Mouse (Mus musculus) stomach, embryonic 15.5 days (tissue): Measurements from ENCODE around the gene Icam2. TPM values are rescaled to one million over a fixed set of nuclear protein-coding genes. Genes with fewer than 3 reads are reported as not detected.

Experiments
- ATAC-seq: fragments of 200-750 bp; cut with Nextera tagmentation; 2 replicates; pipeline ENCODE4 v1.8.0; 2017; ENCODE audit warnings: low read depth, moderate number of reproducible peaks, moderate TSS enrichment; ENCODE audit not compliant: insufficient read depth, low FRiP score
- H3K27ac ChIP-seq: fragments of 300-500 bp; sonication (generic); 2 replicates; pipeline ENCODE4 v1.5.1; 2015; ENCODE audit warnings: mild to moderate bottlenecking, inconsistent platforms
- H3K27me3 ChIP-seq: fragments of 300-500 bp; sonication (generic); replicated peaks from 2 replicates; pipeline ENCODE4 v1.6.1; 2015; ENCODE audit warnings: inconsistent platforms
- H3K36me3 ChIP-seq: fragments of 300-500 bp; sonication (generic); 2 replicates; pipeline ENCODE4 v1.6.1; 2015; ENCODE audit warnings: inconsistent platforms
- H3K4me1 ChIP-seq: fragments of 300-500 bp; sonication (generic); 2 replicates; pipeline ENCODE4 v1.6.1; 2015; ENCODE audit warnings: inconsistent platforms
- H3K4me2 ChIP-seq: fragments of 300-500 bp; sonication (generic); 2 replicates; pipeline ENCODE4 v1.6.1; 2015; ENCODE audit warnings: mild to moderate bottlenecking, inconsistent platforms
- H3K4me3 ChIP-seq: fragments of 300-500 bp; sonication (generic); replicated peaks from 2 replicates; pipeline ENCODE4 v1.5.1; 2015; ENCODE audit warnings: inconsistent platforms
- H3K9ac ChIP-seq: fragments of 300-500 bp; sonication (generic); 2 replicates; pipeline ENCODE4 v1.6.1; 2015; ENCODE audit warnings: inconsistent platforms
- H3K9me3 ChIP-seq: fragments of 300-500 bp; sonication (generic); 2 replicates; pipeline ENCODE4 v1.6.1; 2016; ENCODE audit warnings: inconsistent platforms
- WGBS: fragments of 180-500 bp; shearing (Covaris S2); methylation state at CpG from one replicate; pipeline ENCODE4 v1.1.7; 2015; 5-methylcytosine and 5-hydroxymethylcytosine counted together
- polyA plus RNA-seq: library from polyadenylated mRNA; unstranded; fragments of >200 nt; fragmentation: Nextera tagmentation; extraction: Ambion mirVana; gene quantifications from 2 replicates; pipeline ENCODE4 v1.2.1, GENCODE M21; 2015

Gene Icam2
- polyA plus RNA-seq, 1 experiment from 2014 or later: 38.5 TPM

DNA sequence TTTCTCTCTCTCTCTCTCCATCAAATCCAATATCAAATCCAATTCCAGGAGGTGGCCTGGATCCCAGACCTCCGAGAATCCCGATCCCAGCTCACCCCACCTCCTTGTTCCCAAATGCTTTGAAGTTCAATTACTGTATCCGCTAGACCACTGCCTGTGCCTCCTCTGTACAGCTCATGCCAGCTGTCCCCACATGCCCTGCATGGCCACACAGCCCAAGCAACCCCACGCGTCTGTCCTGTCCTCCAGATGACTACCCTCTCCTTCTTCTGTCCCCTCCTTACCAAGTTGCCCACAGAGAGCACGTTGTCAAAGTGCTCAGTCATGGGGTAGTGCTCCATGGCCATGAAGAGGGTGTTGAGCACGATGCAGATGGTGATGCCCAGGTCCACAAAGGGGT, 49.0 kb downstream of the Icam2 start:
- Histone ChIP-seq H3K9me3 (no peaks in the 10 kb centered on the region), H3K4me1 (no peaks in the 10 kb centered on the region), H3K4me3 (no peak overlapping the region), H3K4me2 (no peak overlapping the region), H3K36me3 (no peaks in the 10 kb centered on the region), H3K9ac (no peak overlapping the region), H3K27ac (no peak overlapping the region), H3K27me3 (no peaks in the 10 kb centered on the region)
- no peak for ATAC-seq
- 79% methylated on average over 7 of the region's 7 CpGs for WGBS

DNA sequence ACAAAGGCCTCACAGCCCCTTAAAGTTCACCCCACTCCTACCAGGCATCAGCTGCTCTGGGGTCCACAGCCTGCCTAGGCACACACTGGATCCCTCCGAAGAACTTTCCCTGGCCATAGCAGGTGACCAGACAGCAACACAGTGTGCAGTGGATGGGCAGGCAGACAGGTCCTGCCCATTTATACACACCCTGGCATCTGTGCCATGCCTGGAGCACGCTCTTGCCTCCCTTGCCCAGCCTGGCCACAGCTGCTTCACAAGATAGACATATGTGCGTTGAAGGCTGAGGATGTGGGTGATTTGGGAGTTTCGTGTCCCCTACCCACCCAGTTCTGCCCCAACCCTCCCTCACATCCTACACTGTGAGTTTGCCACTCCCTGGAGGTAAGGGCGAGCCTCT, 49.8 kb downstream of the Icam2 start:
- H3K4me1 ChIP-seq: no peaks in the 10 kb centered on the region
- H3K27me3 ChIP-seq: no peaks in the 10 kb centered on the region
- ATAC-seq: no peak
- WGBS: 80% methylated on average over 5 of the region's 5 CpGs
- H3K4me2 ChIP-seq: no peak overlapping the region
- H3K9ac ChIP-seq: no peak overlapping the region
- no peak overlapping the region for H3K4me3 ChIP-seq
- H3K9me3 ChIP-seq: no peaks in the 10 kb centered on the region
- no peaks in the 10 kb centered on the region for H3K36me3 ChIP-seq
- H3K27ac ChIP-seq: no peak overlapping the region

DNA sequence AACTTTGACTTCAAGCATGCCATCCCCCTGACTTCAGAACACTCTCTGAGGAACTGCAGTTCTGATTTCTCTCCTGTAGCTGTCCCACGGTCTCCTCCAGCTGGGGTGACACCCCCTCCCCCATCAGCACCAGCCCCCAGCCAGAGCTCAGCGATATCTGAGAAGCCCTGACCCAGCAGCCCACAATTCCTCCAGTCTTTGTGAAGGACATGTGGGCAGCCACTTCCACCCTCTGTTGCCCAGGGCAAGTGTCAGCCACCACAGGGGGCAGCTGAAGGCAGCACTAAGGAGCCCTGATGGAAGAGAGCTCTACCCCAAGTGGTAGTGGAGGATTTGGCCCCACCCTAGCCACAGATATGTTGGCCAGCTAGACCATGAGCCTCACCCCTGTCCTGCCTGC, 53.8 kb downstream of the Icam2 start:
- no peak for ATAC-seq
- Histone ChIP-seq H3K4me1 (no peaks in the 10 kb centered on the region; the same call in 1 of the 2 replicates), H3K27ac (no peak overlapping the region), H3K27me3 (no peaks in the 10 kb centered on the region), H3K36me3 (no peaks in the 10 kb centered on the region), H3K9ac (no peak overlapping the region), H3K4me3 (no peak overlapping the region), H3K9me3 (no peaks in the 10 kb centered on the region), H3K4me2 (no peak overlapping the region)
- WGBS: 5% methylated on average over 2 of the region's 2 CpGs

DNA sequence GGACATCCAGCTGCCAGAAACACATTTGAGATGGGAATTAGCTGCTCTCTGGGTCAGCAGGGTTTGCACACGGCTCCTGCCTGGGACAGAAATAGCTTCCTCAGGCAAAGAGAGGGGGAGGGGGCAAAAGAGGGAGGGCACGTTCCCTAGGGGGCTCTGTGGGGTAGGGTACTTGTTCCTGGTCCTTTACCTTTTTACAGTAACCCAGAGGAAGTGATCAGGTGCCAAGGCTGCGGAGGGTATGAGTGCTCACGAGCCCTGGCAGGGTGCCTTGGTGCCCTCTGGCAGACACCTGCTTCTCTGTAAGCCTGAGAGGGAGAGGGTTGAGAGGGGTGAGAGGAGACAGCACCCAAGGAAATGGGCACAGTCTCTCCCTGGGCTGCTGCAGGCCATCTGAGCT, 55.4 kb downstream of the Icam2 start:
- ATAC-seq: no peak
- no peaks in the 10 kb centered on the region for H3K36me3 ChIP-seq
- peaks cover 2% of the 10 kb centered on the region; the same call in 1 of the 2 replicates for H3K4me1 ChIP-seq
- 50% methylated on average over 4 of the region's 4 CpGs for WGBS
- H3K9me3 ChIP-seq: no peaks in the 10 kb centered on the region
- no peak overlapping the region for H3K27ac ChIP-seq
- no peak overlapping the region for H3K9ac ChIP-seq
- H3K4me2 ChIP-seq: no peak overlapping the region
- no peaks in the 10 kb centered on the region for H3K27me3 ChIP-seq
- H3K4me3 ChIP-seq: no peak overlapping the region

DNA sequence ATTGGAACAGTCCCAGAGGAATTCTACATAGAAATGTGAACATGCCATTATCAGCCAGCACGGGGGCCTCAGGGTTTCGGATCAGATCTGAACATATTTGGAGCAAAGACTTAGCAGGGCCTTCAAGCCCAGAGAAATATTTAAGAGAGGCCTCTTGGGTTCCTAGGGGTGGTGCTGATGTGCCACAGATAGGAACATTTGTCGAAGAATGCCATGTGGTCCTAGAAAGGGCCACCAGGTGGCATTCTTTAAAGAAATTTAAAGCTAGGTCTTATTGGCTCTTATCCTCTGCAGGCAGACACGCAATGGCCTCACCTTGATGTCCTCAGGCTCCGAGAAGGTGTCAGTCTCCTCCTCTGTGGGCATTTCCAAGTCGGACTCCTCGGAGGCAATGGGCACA, 58.2 kb downstream of the Icam2 start:
- H3K27ac ChIP-seq: no peak overlapping the region
- H3K4me3 ChIP-seq: no peak overlapping the region
- peaks cover 2% of the 10 kb centered on the region; the same call in 1 of the 2 replicates for H3K4me1 ChIP-seq
- H3K9me3 ChIP-seq: no peaks in the 10 kb centered on the region
- H3K4me2 ChIP-seq: no peak overlapping the region
- H3K36me3 ChIP-seq: no peaks in the 10 kb centered on the region
- H3K9ac ChIP-seq: no peak overlapping the region
- no peak for ATAC-seq
- 52% methylated on average over 7 of the region's 7 CpGs for WGBS
- no peaks in the 10 kb centered on the region for H3K27me3 ChIP-seq

DNA sequence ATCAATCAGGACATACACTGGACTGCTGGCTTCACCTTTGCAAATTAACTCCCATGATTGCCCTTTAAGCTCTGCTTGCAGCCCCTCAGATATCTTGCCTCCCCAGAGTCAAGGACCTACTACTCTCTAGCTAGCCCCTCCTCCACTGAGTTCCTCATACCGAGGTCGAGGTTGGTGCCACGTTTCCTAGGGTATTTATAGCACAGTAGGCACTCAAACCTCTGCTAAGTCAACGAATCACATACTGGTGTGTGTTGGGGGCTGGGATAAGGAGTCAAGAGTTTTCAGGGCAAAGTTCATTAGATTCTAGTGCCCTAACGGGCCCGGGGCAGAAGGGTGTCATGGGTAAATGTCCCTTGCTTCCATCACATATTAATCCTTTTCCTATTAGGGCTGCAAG, 58.7 kb downstream of the Icam2 start:
- no peak for ATAC-seq
- WGBS: 41% methylated on average over 6 of the region's 6 CpGs
- H3K4me2 ChIP-seq: no peak overlapping the region
- no peaks in the 10 kb centered on the region for H3K9me3 ChIP-seq
- no peak overlapping the region for H3K9ac ChIP-seq
- no peaks in the 10 kb centered on the region for H3K36me3 ChIP-seq
- no peaks in the 10 kb centered on the region for H3K27me3 ChIP-seq
- H3K4me3 ChIP-seq: no peak overlapping the region
- no peak overlapping the region for H3K27ac ChIP-seq
- H3K4me1 ChIP-seq: peaks cover 2% of the 10 kb centered on the region; the same call in 1 of the 2 replicates

DNA sequence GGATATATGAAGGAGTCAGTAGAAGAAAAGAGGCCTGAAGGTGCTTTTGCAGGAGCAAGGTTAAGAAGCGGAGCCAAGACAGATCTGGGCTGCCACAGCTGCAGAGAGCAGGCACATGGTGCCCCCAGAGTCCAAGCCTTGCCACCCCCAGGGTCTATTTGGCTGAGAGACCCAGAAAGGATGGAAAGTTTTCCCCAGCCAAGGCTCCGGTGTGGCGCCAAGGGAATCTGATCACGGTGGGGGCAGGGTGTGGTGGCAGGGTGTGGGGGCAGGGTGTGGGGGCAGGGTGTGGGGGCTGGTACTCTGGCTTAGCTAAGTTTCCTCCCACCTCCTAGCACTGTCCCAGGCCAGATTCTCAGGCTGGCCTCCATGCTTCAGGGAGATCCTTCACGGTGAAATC, 59.4 kb downstream of the Icam2 start:
- Histone ChIP-seq H3K9me3 (no peaks in the 10 kb centered on the region), H3K4me1 (peaks cover 2% of the 10 kb centered on the region; the same call in 1 of the 2 replicates), H3K36me3 (no peaks in the 10 kb centered on the region), H3K9ac (no peak overlapping the region), H3K27ac (no peak overlapping the region), H3K4me3 (no peak overlapping the region), H3K27me3 (no peaks in the 10 kb centered on the region), H3K4me2 (no peak overlapping the region)
- no peak for ATAC-seq
- WGBS: 46% methylated on average over 5 of the region's 5 CpGs

Other genes with a start within 250 kb of the Icam2 start
- gene Gm10840, start 227.2 kb downstream of the Icam2 start, polyA plus RNA-seq: not detected in 2 replicates
- gene Limd2, start 227.2 kb downstream of the Icam2 start, polyA plus RNA-seq: 117 and 136 TPM in 2 replicates
- gene Strada, start 185.9 kb downstream of the Icam2 start, polyA plus RNA-seq: 16.7 and 18.6 TPM in 2 replicates
- 92.1 and 95.0 TPM in 2 replicates for gene Ccdc47, start 171.7 kb downstream of the Icam2 start, polyA plus RNA-seq
- gene Ddx42, start 171.1 kb downstream of the Icam2 start, polyA plus RNA-seq: 58.1 and 66.2 TPM in 2 replicates
- 49.7 and 56.5 TPM in 2 replicates for gene Ftsj3, start 132.0 kb downstream of the Icam2 start, polyA plus RNA-seq
- gene Psmc5, start 131.9 kb downstream of the Icam2 start, polyA plus RNA-seq: 242 and 266 TPM in 2 replicates
- 70.2 and 78.3 TPM in 2 replicates for gene Smarcd2, start 115.1 kb downstream of the Icam2 start, polyA plus RNA-seq
- gene Tcam1, start 111.4 kb downstream of the Icam2 start, polyA plus RNA-seq: 0.27 and 0.28 TPM in 2 replicates
- gene Gh, start 86.2 kb downstream of the Icam2 start, polyA plus RNA-seq: not detected in 2 replicates
- gene Cd79b, start 73.3 kb downstream of the Icam2 start, polyA plus RNA-seq: 3.5 and 3.7 TPM in 2 replicates
- gene Scn4a, start 34.8 kb downstream of the Icam2 start, polyA plus RNA-seq: 0.03 and 0.05 TPM in 2 replicates
- 0.31 and 0.66 TPM in 2 replicates for gene Prr29, start 22.6 kb downstream of the Icam2 start, polyA plus RNA-seq
- gene Ern1, start 99.8 kb upstream of the Icam2 start, polyA plus RNA-seq: 7.5 and 9.4 TPM in 2 replicates
- 10.3 and 11.9 TPM in 2 replicates for gene Tex2, start 225.3 kb upstream of the Icam2 start, polyA plus RNA-seq